Mouse (Mus musculus) T-helper 17 cell (primary cell): Measurements from ENCODE around the gene D630003M21Rik.

Experiments
- in situ Hi-C, 2 experiments: fragments of 300-600 bp; cut with MboI, MseI; formaldehyde crosslinking; loops; 1 replicate in 1 of 2; 2 replicates in 1 of 2; pipeline ENCODE4 v1.15.1; 2025; ENCODE audit warnings: high pct_unique_total_duplicates in 2 of 2

Gene D630003M21Rik

DNA sequence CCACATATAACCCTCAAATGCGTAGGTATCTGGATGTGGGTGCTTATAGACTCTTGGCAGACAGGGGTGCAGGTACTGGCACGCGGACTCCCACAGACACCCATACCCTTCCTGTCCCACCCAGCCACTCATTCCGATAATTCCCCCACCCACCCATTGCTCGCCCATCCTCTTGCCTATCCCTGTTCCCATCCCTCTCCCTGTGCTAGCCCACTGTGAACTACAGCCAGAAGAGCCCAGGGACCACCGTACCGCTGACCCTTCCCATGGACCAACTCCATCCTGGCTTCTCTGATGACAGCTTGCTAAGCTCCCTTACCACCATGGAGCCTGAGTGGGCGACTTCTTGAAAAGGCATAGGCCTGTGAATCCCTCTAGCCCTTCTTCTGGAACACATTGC lies 82.1 kb downstream of the D630003M21Rik start:
- in situ Hi-C loops: no loop called here

GRCm38 (mm10) chr2:158146223-158146622 lies 82.8 kb downstream of the D630003M21Rik start, which contains the start of gene Tgm2:
Gene Tgm2, minus strand, starts transcription at chr2:158146436.
- in situ Hi-C loops: no loop called here

- in situ Hi-C loops: no loop called here
Measured at GRCm38 (mm10) chr2:158145528-158146065, 83.4 kb downstream of the D630003M21Rik start.

- in situ Hi-C loops: loop anchor here in 1 of 2 experiments (5.0 kb wide), 1 partner anchor 47 kb away; no protein-coding TSS in a partner anchor
Measured at GRCm38 (mm10) chr2:158144750-158145527, 84.1 kb downstream of the D630003M21Rik start.

- in situ Hi-C loops: loop anchor here in 1 of 2 experiments (5.0 kb wide), 1 partner anchor 48 kb away; no protein-coding TSS in a partner anchor
Measured at GRCm38 (mm10) chr2:158144263-158144662, 84.8 kb downstream of the D630003M21Rik start.

DNA sequence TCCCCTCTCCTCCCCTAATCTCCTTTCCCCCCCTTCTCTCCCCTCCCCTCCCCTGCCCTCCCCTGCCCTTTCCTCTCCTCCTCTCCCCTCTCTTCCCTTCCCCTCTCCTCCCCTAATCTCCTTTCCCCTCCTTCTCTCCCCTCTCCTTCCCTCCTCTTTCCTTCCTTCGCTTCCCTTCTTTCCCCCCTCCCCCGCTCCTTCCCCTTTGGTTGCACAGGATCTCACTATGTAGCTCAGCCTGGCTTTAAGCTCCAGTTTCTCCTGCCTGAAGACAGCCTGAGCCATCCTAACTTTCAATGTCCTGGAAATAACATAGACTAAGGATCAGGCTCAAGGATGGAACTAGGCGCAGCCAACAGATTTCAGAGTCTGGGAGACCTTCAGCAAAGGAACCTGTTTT lies 85.2 kb downstream of the D630003M21Rik start:
- in situ Hi-C loops: loop anchor here in 1 of 2 experiments (5.0 kb wide), 1 partner anchor 48 kb away; no protein-coding TSS in a partner anchor

DNA sequence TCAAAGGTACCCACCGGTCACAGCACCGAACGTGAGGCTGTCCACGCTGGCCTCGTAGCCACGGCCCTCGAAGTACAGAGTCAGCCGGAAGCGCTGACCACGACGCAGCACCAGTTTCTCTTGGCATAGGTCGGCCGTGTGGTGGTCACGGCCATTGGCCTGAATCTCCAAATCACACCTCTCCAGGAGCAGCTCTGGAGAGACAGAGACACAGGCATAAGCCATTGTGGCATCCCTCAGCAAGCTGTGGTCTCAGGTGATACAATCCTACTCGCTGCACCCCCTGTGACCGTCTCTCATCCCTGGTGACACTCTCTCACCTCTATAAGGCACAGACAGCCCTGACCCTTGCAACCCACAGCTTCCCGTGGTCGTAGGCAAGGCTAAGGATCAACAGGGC lies 86.0 kb downstream of the D630003M21Rik start:
- in situ Hi-C loops: loop anchor here in 1 of 2 experiments (5.0 kb wide), 1 partner anchor 49 kb away; no protein-coding TSS in a partner anchor

- in situ Hi-C loops: loop anchor here in 1 of 2 experiments (5.0 kb wide), 1 partner anchor 50 kb away; no protein-coding TSS in a partner anchor
Measured at GRCm38 (mm10) chr2:158141690-158142440, 87.2 kb downstream of the D630003M21Rik start.

GRCm38 (mm10) chr2:158141271-158141670 lies 87.8 kb downstream of the D630003M21Rik start:
- in situ Hi-C loops: loop anchor here in 1 of 2 experiments (5.0 kb wide), 1 partner anchor 51 kb away; no protein-coding TSS in a partner anchor

DNA sequence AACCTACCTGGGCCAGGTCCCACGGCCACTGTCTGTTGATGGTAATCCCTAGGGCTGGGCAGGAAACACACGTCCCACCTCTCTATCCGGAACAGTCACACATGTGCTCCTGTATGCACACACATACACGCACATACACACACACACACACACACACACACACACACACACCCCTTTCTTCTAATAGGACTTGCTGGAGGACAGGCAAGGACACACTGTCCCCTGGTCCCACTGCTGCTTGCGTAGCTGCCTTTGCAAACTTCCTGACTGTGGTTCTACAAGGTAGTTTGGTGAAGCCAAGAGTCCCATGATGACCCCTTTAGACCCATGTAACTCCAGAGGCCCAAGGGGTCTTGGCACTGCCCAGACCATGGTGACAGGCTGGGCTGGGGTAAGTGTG lies 88.4 kb downstream of the D630003M21Rik start:
- in situ Hi-C loops: loop anchor here in 1 of 2 experiments (5.0 kb wide), 1 partner anchor 52 kb away; no protein-coding TSS in a partner anchor

- in situ Hi-C loops: loop anchor here in 1 of 2 experiments (5.0 kb wide), 1 partner anchor 53 kb away; no protein-coding TSS in a partner anchor
Measured at GRCm38 (mm10) chr2:158139628-158140027, 89.4 kb downstream of the D630003M21Rik start.

GRCm38 (mm10) chr2:158138778-158139177 lies 90.2 kb downstream of the D630003M21Rik start:
- in situ Hi-C loops: no loop called here

DNA sequence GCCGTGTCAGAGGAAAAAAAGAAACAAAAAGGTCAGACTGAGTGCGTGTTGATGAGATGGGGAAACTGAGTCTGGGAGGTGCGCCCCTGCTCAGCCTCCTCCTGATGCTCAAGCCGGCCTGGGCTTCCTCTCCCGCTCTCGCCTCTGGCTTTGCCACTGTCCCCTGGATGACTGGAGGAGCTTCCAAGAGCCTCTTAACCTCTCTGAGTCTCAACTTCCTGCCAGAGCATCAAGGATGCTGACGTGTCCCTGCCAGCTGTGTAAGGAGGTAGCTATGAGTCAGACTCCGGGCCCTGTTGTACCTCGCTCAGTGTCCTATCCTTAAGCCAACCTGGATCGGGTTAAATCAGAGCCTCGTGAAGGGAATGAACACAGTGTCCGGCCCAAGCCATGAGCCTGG lies 91.3 kb downstream of the D630003M21Rik start:
- in situ Hi-C loops: no loop called here

- in situ Hi-C loops: no loop called here
Measured at GRCm38 (mm10) chr2:158136205-158136604, 92.8 kb downstream of the D630003M21Rik start.

GRCm38 (mm10) chr2:158133050-158133449 lies 96.0 kb downstream of the D630003M21Rik start:
- in situ Hi-C loops: no loop called here
